Mouse (Mus musculus): ENCODE measurements around the gene Usp22. TPM values are rescaled to one million over a fixed set of nuclear protein-coding genes. Genes with fewer than 3 reads are reported as not detected.
"Not testable (repeated sequence)": the region's sequence is repeated elsewhere in the genome, so short reads cannot be mapped to it uniquely, and the experiment has no call there.

Gene Usp22
- polyA plus RNA-seq, 1 experiment: 29.2 TPM

GRCm38 (mm10) chr11:61199620-61200362, 24.9 kb upstream of the Usp22 start:
- no peak overlapping the region for H3K27ac ChIP-seq (ENCODE audit: insufficient read depth, low read depth, low read length)
- no peak for DNase-seq
- H3K36me3 ChIP-seq (ENCODE audit: control insufficient read depth, insufficient read depth, low read length): no peaks in the 10 kb centered on the region
- no peak overlapping the region for H3K4me3 ChIP-seq (ENCODE audit: insufficient read depth, low read depth, low read length)
- no peaks in the 10 kb centered on the region for H3K4me1 ChIP-seq (ENCODE audit: control insufficient read depth, insufficient read depth, low read length)
- H3K27me3 ChIP-seq (replicated peaks; ENCODE audit: control insufficient read depth, insufficient read depth, low read length): no peaks in the 10 kb centered on the region
- no peak for TF ChIP-seq POLR2A (IDR thresholded peaks at IDR 0.05; ENCODE audit: low read depth, low read length)
- no peak for TF ChIP-seq CTCF (conservative IDR thresholded peaks at IDR 0.05; ENCODE audit: insufficient read depth, insufficient read length, low read depth, low read length)
- 70% methylated on average over 4 of the region's 4 CpGs for WGBS

- Histone ChIP-seq H3K27me3 (replicated peaks; ENCODE audit: control insufficient read depth, insufficient read depth, low read length) (no peaks in the 10 kb centered on the region), H3K36me3 (ENCODE audit: control insufficient read depth, insufficient read depth, low read length) (no peaks in the 10 kb centered on the region), H3K27ac (ENCODE audit: insufficient read depth, low read depth, low read length) (no peak overlapping the region), H3K4me1 (ENCODE audit: control insufficient read depth, insufficient read depth, low read length) (no peaks in the 10 kb centered on the region), H3K4me3 (ENCODE audit: insufficient read depth, low read depth, low read length) (no peak overlapping the region)
- DNase-seq: no peak
- TF ChIP-seq POLR2A (IDR thresholded peaks at IDR 0.05; ENCODE audit: low read depth, low read length) (no peak), CTCF (conservative IDR thresholded peaks at IDR 0.05; ENCODE audit: insufficient read depth, insufficient read length, low read depth, low read length) (no peak)
Observed at GRCm38 (mm10) chr11:61197935-61198334, 23.1 kb upstream of the Usp22 start.

- Histone ChIP-seq H3K36me3 (ENCODE audit: control insufficient read depth, insufficient read depth, low read length) (no peaks in the 10 kb centered on the region), H3K4me3 (ENCODE audit: insufficient read depth, low read depth, low read length) (no peak overlapping the region), H3K4me1 (ENCODE audit: control insufficient read depth, insufficient read depth, low read length) (no peaks in the 10 kb centered on the region), H3K27me3 (replicated peaks; ENCODE audit: control insufficient read depth, insufficient read depth, low read length) (no peaks in the 10 kb centered on the region), H3K27ac (ENCODE audit: insufficient read depth, low read depth, low read length) (no peak overlapping the region)
- no peak for DNase-seq
- WGBS: 86% methylated on average over 14 of the region's 14 CpGs
- TF ChIP-seq CTCF (conservative IDR thresholded peaks at IDR 0.05; ENCODE audit: insufficient read depth, insufficient read length, low read depth, low read length): no peak
- TF ChIP-seq POLR2A (IDR thresholded peaks at IDR 0.05; ENCODE audit: low read depth, low read length): no peak
Observed at GRCm38 (mm10) chr11:61196616-61197353, 21.9 kb upstream of the Usp22 start.

- Histone ChIP-seq H3K36me3 (ENCODE audit: control insufficient read depth, insufficient read depth, low read length) (no peaks in the 10 kb centered on the region), H3K27ac (ENCODE audit: insufficient read depth, low read depth, low read length) (no peak overlapping the region), H3K4me3 (ENCODE audit: insufficient read depth, low read depth, low read length) (no peak overlapping the region), H3K27me3 (replicated peaks; ENCODE audit: control insufficient read depth, insufficient read depth, low read length) (no peaks in the 10 kb centered on the region), H3K4me1 (ENCODE audit: control insufficient read depth, insufficient read depth, low read length) (no peaks in the 10 kb centered on the region)
- DNase-seq: peak; percentile 81
- 2% methylated on average over 9 of the region's 9 CpGs for WGBS
- TF ChIP-seq CTCF (conservative IDR thresholded peaks at IDR 0.05; ENCODE audit: insufficient read depth, insufficient read length, low read depth, low read length) (peak; percentile 100), POLR2A (IDR thresholded peaks at IDR 0.05; ENCODE audit: low read depth, low read length) (no peak)
Observed at GRCm38 (mm10) chr11:61193392-61193791, 18.5 kb upstream of the Usp22 start.

GRCm38 (mm10) chr11:61192779-61193178, 17.9 kb upstream of the Usp22 start:
- Histone ChIP-seq H3K36me3 (ENCODE audit: control insufficient read depth, insufficient read depth, low read length) (no peaks in the 10 kb centered on the region), H3K27ac (ENCODE audit: insufficient read depth, low read depth, low read length) (no peak overlapping the region), H3K27me3 (replicated peaks; ENCODE audit: control insufficient read depth, insufficient read depth, low read length) (no peaks in the 10 kb centered on the region), H3K4me1 (ENCODE audit: control insufficient read depth, insufficient read depth, low read length) (no peaks in the 10 kb centered on the region), H3K4me3 (ENCODE audit: insufficient read depth, low read depth, low read length) (no peak overlapping the region)
- no peak for DNase-seq
- 91% methylated on average over 2 of the region's 2 CpGs for WGBS
- TF ChIP-seq CTCF (conservative IDR thresholded peaks at IDR 0.05; ENCODE audit: insufficient read depth, insufficient read length, low read depth, low read length) (no peak), POLR2A (IDR thresholded peaks at IDR 0.05; ENCODE audit: low read depth, low read length) (no peak)

GRCm38 (mm10) chr11:61192123-61192522, 17.3 kb upstream of the Usp22 start:
- not testable (repeated sequence) for H3K27ac ChIP-seq (ENCODE audit: insufficient read depth, low read depth, low read length); H3K36me3 ChIP-seq (ENCODE audit: control insufficient read depth, insufficient read depth, low read length); DNase-seq; H3K4me1 ChIP-seq (ENCODE audit: control insufficient read depth, insufficient read depth, low read length); H3K4me3 ChIP-seq (ENCODE audit: insufficient read depth, low read depth, low read length); H3K27me3 ChIP-seq (replicated peaks; ENCODE audit: control insufficient read depth, insufficient read depth, low read length)
- WGBS: 71% methylated on average over 8 of the region's 10 CpGs

GRCm38 (mm10) chr11:61190776-61191175, 15.9 kb upstream of the Usp22 start:
- H3K27ac ChIP-seq (ENCODE audit: insufficient read depth, low read depth, low read length): no peak overlapping the region
- WGBS: 59% methylated on average over 2 of the region's 2 CpGs
- DNase-seq: no peak
- H3K27me3 ChIP-seq (replicated peaks; ENCODE audit: control insufficient read depth, insufficient read depth, low read length): no peaks in the 10 kb centered on the region
- no peaks in the 10 kb centered on the region for H3K36me3 ChIP-seq (ENCODE audit: control insufficient read depth, insufficient read depth, low read length)
- TF ChIP-seq POLR2A (IDR thresholded peaks at IDR 0.05; ENCODE audit: low read depth, low read length) (no peak), CTCF (conservative IDR thresholded peaks at IDR 0.05; ENCODE audit: insufficient read depth, insufficient read length, low read depth, low read length) (no peak)
- no peaks in the 10 kb centered on the region for H3K4me1 ChIP-seq (ENCODE audit: control insufficient read depth, insufficient read depth, low read length)
- H3K4me3 ChIP-seq (ENCODE audit: insufficient read depth, low read depth, low read length): no peak overlapping the region
